Mouse (Mus musculus) gastrocnemius, postnatal 14 days (tissue): ENCODE results near the gene Meis2. TPM values are rescaled to one million over a fixed set of nuclear protein-coding genes. Genes with fewer than 3 reads are reported as not detected.

Source experiments
- DNase-seq: peaks from one replicate; pipeline ENCODE4 v3.0.0; 2021; ENCODE audit warnings: mixed read lengths
- intact Hi-C: fragments of 180-260 bp; cut with DNase I; formaldehyde crosslinking; loops from one replicate; pipeline ENCODE4 v1.15.1; 2025; ENCODE audit warnings: low total_unique reads
- total RNA-seq, 2 experiments: library from RNA; stranded (reverse); gene quantifications; 2 replicates each; pipeline ENCODE4 v1.2.3; 2021

The Meis2 gene
- total RNA-seq, 2 experiments from 2014 or later: 2.6 to 3.2 TPM

DNA sequence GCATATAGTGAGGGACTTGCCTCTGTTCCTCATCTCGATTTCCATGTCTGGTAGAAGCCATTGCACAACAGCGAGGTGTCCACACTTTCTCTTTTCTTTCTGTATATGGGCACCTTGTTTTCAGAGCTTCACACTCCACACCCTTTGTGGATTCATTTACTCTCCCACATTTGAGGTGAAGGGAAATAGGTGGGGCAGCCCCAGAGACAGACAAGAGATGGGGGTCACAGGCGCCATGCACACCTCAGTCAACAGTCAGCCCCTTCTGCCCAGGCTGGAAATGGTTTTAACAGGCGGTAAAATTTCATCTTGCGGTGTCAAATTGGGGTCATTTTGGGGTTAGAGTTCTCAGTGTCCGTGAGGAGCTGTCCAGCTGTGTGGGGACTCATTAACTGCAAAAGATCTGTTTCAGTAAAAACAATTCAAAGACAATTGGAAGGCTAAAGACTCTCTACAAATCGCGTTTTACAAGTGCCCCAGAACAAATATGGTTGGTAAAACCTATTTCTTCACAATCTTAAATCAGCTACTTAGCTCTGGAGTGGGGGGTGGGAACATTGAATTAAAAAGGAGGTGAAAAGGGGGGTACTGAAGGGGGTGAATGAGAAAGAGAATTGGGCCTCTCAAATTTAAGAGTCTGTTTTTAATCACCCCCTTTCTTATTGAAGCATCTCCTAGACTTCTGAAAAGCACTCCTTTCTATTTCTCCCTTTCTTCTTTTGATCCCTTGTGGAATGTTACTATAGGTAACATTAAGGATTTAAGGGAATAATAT, 4.0 kb upstream of the Meis2 start:
- intact Hi-C loops: loop anchor here (10.0 kb wide), 1 partner anchor 215 kb away; no protein-coding TSS in a partner anchor
- no peak for DNase-seq

DNA sequence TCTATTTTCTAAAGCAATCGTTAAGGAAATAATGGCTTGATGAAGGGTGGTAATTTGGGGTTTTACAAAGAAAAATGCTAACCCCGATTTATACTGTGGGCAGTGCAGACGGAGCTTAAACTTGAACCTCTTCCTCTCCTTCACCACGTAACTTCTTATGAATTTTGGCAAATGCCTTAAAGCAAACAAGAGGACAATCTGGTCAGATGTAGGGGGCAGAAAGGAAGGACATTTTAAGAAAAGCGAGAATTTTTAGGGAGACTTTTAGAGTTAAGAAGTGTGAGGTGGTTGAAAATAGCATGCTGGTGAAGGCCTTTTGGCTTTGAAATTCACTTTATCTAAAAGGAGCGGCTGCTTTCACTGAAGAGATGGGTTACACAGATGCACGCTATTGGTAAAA, 3.3 kb upstream of the Meis2 start:
- intact Hi-C loops: loop anchor here (10.0 kb wide), 1 partner anchor 214 kb away; no protein-coding TSS in a partner anchor
- no peak for DNase-seq

DNA sequence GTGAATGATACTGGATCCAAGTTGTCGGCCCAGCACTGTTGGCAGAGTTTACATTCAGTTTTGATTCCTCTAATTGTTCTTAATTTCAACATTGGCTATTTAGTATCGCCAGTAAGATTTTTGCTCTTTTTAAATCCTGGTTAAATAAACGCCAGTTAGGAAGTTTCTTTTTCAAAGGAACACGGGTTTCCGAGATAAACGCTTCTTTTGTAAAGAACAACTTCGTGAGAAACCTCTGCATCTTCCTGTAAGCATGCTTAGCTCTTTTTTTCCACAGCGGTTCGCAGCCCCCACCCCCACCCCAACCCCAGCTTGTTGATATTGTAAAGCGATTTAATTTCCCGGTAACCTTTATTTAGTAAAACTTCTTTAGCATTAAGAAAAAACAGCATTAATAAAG, 2.8 kb upstream of the Meis2 start:
- DNase-seq: no peak
- intact Hi-C loops: loop anchor here (10.0 kb wide), 1 partner anchor 214 kb away; no protein-coding TSS in a partner anchor

DNA sequence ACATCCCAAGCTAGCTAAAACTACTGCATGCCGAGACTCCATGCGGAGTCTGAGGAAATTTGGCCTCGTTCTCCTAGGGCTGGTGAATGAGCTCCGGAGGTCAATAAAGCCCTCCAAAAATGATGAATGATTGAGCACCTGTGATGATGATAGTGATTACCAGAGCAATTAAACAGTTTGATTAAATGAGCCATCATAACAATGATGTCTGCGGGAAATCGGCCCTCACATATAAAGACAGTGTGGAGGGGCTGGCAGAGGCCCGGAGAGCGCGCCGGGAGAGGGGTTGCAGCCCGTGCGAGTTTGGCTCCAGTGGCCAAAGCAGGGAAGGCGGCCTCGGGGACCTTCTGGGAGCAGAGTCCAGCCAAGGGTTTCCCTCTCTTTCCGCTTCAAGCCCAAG, 2.1 kb upstream of the Meis2 start:
- intact Hi-C loops: loop anchor here (10.0 kb wide), 1 partner anchor 213 kb away; no protein-coding TSS in a partner anchor

DNA sequence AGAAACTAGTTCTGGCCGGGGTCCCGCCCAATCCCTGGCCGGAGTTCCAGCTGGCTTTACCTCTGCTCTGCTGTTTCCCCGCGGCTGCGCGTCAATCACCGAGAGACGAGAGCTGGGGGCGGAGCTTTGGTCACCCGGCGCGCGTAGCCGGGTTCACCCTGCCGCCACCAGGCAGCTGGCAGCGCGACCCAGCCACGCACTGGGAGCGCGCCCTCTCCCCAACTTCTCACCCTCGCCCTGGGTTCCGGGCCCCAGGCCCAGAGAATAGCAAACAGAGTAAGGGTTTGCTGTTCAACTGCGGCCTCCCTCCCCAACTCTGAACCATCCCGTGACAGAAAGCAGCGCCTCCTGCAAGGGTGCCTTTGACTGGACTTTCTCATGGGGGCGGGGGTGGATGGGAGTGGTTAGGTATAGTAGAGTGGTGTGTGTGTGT, 1.4 kb upstream of the Meis2 start:
- DNase-seq: peak; percentile 77
- intact Hi-C loops: loop anchor here (10.0 kb wide), 1 partner anchor 212 kb away; no protein-coding TSS in a partner anchor

More for the DNA sequence above, 2.1 kb upstream of the Meis2 start:
- DNase-seq: no peak

DNA sequence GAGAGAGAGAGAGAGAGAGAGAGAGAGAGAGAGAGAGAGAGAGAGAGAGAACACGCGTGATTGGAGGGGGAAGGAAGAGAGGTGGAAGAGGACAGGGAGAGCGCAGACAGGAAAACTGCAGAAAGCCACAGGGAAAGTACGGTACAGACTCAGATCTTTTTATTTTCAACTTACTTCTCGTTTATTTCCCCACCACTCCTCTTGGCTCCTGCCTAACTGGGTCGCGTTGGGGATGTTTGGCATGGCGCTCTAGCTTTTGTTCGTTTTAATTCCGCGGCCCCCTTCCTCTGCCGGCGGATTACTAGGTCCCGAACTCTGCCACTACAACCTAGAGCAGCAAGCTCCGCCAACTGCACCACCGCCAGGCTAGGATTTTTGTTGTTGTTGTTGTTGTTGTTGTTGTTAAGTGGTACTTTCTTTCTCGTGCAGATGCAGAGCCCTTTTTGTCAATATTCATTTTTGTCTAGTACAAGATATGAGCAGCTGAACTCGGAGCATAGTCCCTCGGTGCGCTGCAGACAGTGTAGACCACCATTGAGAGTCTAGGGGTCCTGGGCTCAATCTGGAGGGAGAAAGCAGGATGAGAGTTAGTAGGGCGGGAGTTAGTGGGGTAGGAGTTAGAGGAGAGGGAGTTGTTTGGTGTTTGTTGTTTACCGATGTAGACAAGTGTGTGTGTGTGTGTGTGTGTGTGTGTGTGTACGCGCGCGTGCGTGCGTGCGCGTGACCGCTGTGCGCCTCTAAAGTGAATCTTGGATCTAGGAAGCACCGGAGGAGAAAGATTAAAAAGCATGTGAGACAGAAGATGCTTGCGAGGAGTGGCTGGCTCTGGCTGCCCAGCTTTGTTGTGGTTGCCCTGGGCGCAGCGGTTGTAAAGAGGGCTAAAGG, 660 bp upstream of the Meis2 start:
- intact Hi-C loops: loop anchor here (10.0 kb wide), 1 partner anchor 211 kb away; no protein-coding TSS in a partner anchor

DNA sequence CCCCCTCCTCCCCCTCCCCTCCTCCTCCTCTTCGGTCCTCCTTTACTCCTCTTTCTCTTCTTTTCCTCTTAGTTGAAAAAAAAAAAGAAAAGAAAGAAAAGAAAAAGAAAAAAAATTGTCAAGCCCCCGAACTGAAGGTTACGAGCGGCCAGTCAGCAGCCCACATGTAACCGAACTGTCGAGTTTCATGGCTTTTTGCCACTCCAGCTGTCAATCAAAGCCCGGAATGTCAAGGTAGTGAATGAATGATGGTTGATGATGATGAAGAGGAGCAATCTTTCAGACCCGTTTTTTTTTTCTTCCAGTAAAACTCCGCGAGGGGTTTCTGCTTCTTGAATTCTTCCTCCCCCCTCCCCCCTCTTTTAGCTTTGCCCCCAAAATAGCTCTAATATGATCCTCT, 582 bp downstream of the Meis2 start:
- DNase-seq: no peak
- intact Hi-C loops: loop anchor here (10.0 kb wide), 1 partner anchor 210 kb away; no protein-coding TSS in a partner anchor

More for the DNA sequence above, 660 bp upstream of the Meis2 start:
- no peak for DNase-seq

DNA sequence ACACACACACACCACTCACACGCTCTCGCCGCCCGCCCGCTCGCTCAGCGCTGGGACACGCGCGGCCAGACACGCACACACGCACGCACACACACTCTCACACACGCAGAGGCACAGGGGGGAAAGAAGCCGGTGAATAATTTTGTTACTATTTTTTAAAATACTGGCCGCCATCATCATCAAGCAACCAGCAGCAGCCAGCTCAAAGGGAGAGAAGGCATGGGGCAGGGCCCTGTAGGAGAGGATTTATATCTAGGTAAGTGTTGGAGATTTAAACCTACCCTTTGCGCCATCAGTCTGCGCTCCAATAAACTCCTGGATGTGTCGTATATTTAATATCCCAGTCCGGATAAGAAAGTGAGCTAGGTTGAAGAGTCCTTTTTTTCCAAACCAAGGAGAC, 1.1 kb downstream of the Meis2 start:
- DNase-seq: no peak
- intact Hi-C loops: loop anchor here (10.0 kb wide), 1 partner anchor 210 kb away; no protein-coding TSS in a partner anchor

DNA sequence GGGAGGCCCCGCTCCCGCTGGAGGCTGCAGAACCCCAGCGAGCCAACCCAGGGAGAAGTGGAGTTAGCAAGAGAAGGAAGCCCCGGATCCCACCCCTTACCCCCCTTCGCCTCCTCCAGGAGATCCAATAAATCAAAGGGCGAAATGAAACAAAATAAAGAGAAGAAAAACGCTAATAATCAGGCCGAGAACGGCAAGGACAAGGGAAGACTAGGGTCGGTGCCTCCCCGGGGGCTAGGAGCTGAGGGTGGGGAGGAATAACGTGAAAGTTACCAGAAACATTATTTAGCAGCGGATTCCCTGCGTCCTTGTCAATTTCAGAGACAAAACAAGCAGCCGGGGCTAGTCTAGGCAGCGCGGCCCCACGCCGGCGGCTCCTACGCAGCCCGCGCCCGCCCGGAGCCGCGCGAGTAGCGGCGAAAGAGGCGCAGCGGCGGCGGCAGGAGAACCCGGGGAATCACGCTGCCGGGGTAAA, 1.8 kb downstream of the Meis2 start:
- no peak for DNase-seq
- intact Hi-C loops: loop anchor here (10.0 kb wide), 1 partner anchor 209 kb away; no protein-coding TSS in a partner anchor

DNA sequence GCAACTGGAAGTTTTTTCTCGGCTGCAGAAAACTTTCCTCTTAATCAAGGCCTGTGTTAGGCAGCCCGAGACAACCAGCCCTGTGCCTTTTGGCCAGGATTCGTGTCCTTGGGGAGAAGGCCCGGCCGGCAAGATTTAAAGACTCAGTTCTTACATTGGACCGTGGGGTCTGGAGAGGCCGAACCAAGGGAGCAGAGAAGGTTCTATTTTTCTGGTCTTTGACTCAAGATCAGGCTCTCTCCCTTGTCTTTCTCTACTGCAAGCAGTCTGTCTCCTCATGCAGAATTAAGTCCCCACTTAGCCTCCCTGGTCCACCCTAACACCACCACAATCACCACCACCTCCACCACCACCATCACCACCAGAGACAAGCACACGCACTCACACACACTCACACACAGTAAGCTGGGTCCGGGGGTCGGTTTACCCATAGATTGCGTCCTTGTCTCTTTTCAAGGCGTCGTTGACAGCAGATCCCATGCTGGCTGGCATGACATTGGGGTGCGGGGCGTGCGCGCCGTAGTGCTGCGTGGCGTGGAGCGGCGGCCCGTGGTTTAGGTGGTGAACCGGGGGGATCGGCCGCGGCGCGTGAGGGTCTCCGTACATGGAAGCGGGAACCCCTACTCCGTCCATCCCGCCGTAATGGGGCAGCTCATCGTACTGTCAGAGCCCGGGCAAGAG, 2.7 kb downstream of the Meis2 start:
- no peak for DNase-seq
- intact Hi-C loops: loop anchor here (10.0 kb wide), 1 partner anchor 208 kb away; no protein-coding TSS in a partner anchor

DNA sequence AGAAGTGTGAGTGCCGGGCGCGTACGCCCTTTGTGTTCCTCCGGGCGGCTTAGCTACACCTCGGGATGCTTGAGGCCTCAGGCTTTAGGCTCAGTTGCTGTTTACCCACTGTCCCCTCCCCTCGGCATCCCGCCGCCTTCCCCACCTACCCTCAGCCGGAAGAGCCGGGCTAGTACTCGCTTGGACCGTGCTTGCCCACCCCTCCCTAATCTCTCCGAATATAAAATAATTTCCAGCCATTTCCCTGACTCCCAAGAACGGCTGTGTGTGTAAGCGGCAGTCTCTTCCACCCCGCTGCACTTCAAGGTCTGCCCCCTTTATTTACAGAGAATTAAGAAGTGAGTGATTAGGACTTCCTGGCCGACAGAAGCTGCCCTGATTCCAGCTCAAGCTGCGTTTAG, 3.4 kb downstream of the Meis2 start:
- peak; percentile 34 for DNase-seq

DNA sequence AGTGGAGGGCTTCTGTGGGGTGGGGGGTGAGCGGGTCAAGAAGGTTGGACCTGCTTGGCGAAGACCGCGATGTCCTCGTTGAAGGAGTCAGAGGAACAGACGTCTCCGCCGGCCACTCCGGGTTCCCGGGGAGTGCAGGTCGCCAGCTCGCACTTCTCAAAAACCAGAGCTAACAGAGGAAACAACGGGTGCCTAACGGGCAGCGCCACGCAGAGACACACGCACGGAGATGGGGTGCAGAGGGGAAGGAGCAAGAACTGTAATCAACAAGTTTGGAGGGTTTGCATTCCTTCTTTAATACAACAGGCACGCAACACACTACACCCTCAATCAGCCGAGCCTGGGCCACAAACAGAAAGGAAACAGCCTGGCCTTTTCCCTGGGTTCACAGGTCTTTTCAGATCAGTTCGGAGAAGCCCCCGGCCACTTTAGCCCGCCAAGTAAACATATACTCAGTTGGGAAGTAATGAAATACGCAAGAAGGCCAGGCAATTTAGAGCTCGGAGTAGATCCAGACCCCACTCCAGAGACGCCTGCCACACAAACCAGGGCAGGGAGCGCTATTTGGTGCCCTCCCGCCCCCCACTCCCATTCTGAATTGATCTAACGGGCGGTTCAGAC, 4.1 kb downstream of the Meis2 start:
- no peak for DNase-seq
- intact Hi-C loops: loop anchor here (10.0 kb wide), 1 partner anchor 207 kb away; no protein-coding TSS in a partner anchor

More for the DNA sequence above, 3.4 kb downstream of the Meis2 start:
- intact Hi-C loops: loop anchor here (10.0 kb wide), 1 partner anchor 207 kb away; no protein-coding TSS in a partner anchor

DNA sequence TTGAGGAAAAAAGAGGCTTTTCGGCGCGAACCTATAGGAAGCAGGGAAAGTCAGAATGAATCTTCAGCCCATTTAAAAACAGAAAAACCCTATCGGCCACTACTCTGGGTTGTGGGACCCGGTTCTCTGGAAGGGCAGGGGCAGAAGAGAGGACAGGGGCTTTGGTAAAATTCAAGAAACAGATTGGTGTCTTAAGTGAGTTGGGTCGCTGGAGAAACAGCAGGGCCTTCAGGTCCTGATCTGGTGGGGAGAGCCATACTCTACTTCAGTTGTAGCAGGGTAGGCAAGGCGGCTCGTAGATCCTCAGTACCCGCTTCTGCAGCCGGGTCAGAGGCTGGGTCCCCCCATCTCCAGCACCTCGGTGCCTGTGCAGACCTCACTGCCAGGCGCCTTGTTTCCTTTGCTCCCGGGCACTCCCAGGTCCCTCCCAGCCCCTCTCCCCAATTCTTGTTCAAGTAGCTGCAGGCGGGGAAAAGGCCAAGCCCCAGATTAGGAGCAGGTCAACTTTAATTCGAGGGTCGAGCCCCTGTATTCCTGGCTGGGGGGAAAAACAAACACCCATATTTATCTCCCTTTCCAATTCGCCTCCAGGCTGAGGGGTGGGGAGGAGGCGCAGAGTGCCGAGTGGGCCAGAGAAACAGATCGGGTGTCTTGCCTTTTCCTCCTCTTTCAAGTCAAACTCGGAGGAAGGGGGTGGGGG, 4.8 kb downstream of the Meis2 start:
- DNase-seq: no peak
- intact Hi-C loops: loop anchor here (10.0 kb wide), 1 partner anchor 206 kb away; no protein-coding TSS in a partner anchor

DNA sequence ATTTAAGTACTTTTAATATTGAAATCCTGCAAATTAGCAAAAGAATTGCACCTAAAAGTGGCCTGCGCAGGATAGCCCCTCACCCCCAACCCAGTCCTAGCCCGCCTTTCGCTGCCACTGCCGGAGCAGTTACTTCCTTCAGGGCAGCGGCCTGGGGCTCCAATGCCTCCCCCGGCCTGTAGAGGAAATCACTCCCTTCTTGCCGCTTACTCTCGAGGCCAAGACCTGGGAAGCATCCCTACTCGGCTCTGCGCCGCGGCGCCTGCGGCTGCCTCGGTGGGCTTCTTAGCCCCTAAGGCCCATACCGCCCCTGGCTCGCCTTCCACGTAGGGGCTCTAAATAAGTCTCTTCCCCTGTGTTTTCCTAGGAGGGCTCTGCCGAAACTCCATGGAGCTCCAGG, 5.4 kb downstream of the Meis2 start:
- DNase-seq: no peak

DNA sequence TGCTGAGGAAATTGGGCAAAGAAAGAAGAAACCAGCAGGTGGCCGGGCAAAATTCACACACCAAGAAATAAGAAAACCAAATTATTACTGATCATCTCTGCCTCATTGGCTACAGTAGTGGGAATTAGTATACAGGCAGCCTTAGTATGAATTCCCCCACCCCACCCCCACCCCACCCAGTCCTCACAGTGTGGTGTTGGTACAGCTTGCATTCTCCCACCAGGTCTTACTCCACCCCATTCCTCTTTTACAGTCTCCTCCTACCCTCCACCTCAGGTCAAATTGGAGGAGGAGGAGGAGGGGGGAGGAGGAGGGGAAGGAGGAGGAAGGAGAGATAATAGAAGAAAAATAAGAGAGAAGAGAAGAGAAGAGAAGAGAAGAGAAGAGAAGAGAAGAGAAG, 6.0 kb downstream of the Meis2 start:
- intact Hi-C loops: loop anchor here (10.0 kb wide), 1 partner anchor 205 kb away; no protein-coding TSS in a partner anchor
- no peak for DNase-seq

More for the DNA sequence above, 5.4 kb downstream of the Meis2 start:
- intact Hi-C loops: loop anchor here (10.0 kb wide), 1 partner anchor 205 kb away; no protein-coding TSS in a partner anchor

DNA sequence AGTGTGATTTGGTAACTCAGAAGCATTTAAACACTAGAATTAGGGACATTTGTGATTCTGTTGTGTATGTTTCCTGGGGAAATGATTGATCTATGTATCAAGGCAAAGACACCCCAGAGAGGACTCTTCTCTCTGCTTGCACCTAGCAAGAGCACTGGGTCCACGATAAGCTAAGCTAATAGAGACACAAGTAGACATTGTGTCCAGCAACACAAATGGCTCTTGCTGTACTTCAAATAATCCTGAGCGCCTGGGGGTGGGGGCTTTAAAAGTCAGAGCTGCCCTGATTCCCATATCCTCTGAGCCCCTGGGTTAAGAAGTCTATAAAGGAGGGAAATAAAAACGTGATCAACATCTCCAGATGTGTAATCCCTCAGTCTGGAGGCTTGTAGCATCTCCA, 6.6 kb downstream of the Meis2 start:
- intact Hi-C loops: no loop called here
- DNase-seq: no peak

DNA sequence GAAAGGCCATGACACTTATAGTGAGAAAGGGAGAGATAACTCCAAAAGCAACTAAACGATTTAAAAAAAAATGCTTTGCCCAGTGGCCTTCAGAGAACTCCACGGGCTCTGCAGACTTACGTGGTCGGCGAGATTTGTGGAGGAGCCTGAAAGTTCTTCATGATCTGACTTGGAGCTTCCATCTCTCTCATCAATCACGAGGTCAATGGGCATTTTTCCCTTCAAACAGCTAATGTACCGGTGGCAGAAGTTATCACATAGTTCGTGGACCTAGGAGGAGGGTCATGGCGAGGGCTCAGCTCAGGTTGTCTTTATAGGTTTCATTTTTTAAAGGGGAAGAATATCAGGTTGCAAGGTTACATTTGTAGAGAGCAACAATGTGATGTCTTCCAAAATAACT, 7.1 kb downstream of the Meis2 start:
- intact Hi-C loops: no loop called here
- no peak for DNase-seq

DNA sequence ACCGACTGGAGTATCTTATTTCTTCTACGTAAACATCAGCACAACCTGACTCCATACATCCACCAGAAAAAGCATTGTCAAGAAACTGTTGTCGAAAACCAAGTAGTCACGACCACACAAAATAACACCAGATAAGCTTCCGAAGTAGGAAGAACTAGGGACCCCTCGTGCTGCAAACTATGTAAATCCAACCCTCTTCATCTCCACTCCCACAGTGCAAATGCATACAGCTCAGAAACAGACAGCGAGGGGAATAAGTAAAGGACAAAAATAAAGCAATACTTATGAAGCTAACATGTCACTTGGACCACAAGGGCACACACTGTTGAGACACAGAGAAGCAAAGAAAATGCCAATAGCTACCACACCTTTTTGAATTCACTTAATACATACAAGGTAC, 8.8 kb downstream of the Meis2 start:
- no peak for DNase-seq
- intact Hi-C loops: no loop called here
